Mouse (Mus musculus) kidney, postnatal 0 days (tissue): Measurements from ENCODE around the gene Rsph14. TPM values are rescaled to one million over a fixed set of nuclear protein-coding genes. Genes with fewer than 3 reads are reported as not detected.

Experiments used
- ATAC-seq: fragments of 200-750 bp; cut with Nextera tagmentation; replicated peaks from 2 replicates; pipeline ENCODE4 v1.8.0; 2017; ENCODE audit warnings: low read depth, moderate number of reproducible peaks, moderate TSS enrichment, moderate library complexity; ENCODE audit not compliant: low FRiP score
- DNase-seq: peaks from one replicate; pipeline ENCODE4 v3.0.0-alpha.2; 2016; ENCODE audit warnings: low spot score
- H3K27ac ChIP-seq: fragments of 300-500 bp; sonication (generic); 2 replicates; pipeline ENCODE4 v1.5.1; 2014; ENCODE audit warnings: mild to moderate bottlenecking
- H3K27me3 ChIP-seq: fragments of 300-500 bp; sonication (generic); 2 replicates; pipeline ENCODE4 v1.6.1; 2014; ENCODE audit warnings: low read length, mixed read lengths; ENCODE audit not compliant: insufficient read depth
- H3K36me3 ChIP-seq: fragments of 300-500 bp; sonication (generic); 2 replicates; pipeline ENCODE4 v1.6.1; 2014; ENCODE audit warnings: low read length, mixed read lengths; ENCODE audit not compliant: insufficient read depth
- H3K4me1 ChIP-seq: fragments of 300-500 bp; sonication (generic); replicated peaks from 2 replicates; pipeline ENCODE4 v1.6.1; 2014; ENCODE audit warnings: antibody characterized with exemption, low read length, mixed read lengths; ENCODE audit not compliant: insufficient read depth
- H3K4me2 ChIP-seq: fragments of 300-500 bp; sonication (generic); 2 replicates; pipeline ENCODE4 v1.6.1; 2014; ENCODE audit warnings: mild to moderate bottlenecking, low read length, moderate library complexity, mixed read lengths
- H3K4me3 ChIP-seq: fragments of 300-500 bp; sonication (generic); replicated peaks from 2 replicates; pipeline ENCODE4 v1.5.1; 2014; ENCODE audit warnings: low read depth, low read length
- H3K9ac ChIP-seq: fragments of 300-500 bp; sonication (generic); 2 replicates; pipeline ENCODE4 v1.6.1; 2014; ENCODE audit warnings: low read depth, low read length
- H3K9me3 ChIP-seq: fragments of 300-500 bp; sonication (generic); replicated peaks from 2 replicates; pipeline ENCODE4 v1.6.1; 2016; ENCODE audit warnings: low read length, inconsistent platforms, mixed read lengths
- CTCF ChIP-seq: IDR thresholded peaks from 2 replicates; pipeline ENCODE4 v1.5.1; 2016; ENCODE audit warnings: antibody characterized with exemption, low read depth, mild to moderate bottlenecking, moderate library complexity
- WGBS: fragments of 180-500 bp; shearing (Covaris S2); extraction: QIAGEN DNeasy Blood & Tissue Kit; methylation state at CpG from one replicate; pipeline ENCODE4 v1.1.7; 2014; 5-methylcytosine and 5-hydroxymethylcytosine counted together
- polyA plus RNA-seq: library from polyadenylated mRNA; unstranded; fragments of >200 nt; fragmentation: Nextera tagmentation; extraction: Ambion mirVana; gene quantifications from 2 replicates; pipeline ENCODE4 v1.2.1, GENCODE M21; 2015

Rsph14 gene
- polyA plus RNA-seq, 1 experiment from 2014 or later, result not detected

- TF ChIP-seq CTCF, result no peak
- no peak overlapping the region for H3K4me2 ChIP-seq
- WGBS, result 41% methylated on average over 2 of the region's 2 CpGs
- peaks cover 15% of the 10 kb centered on the region for H3K4me1 ChIP-seq
- ATAC-seq, result no peak
- no peak overlapping the region for H3K9ac ChIP-seq
- 0 out of 2 replicates have a peak overlapping the region, but pooled peaks have one; percentile 3 for H3K27ac ChIP-seq
- no peak for DNase-seq
- no peak overlapping the region for H3K4me3 ChIP-seq
- H3K9me3 ChIP-seq, result no peaks in the 10 kb centered on the region
- no peaks in the 10 kb centered on the region for H3K27me3 ChIP-seq
- H3K36me3 ChIP-seq, result no peaks in the 10 kb centered on the region
Observed at GRCm38 (mm10) chr10:75068086-75068485, 35.7 kb upstream of the Rsph14 start.

- H3K4me2 ChIP-seq, result no peak overlapping the region
- TF ChIP-seq CTCF, result no peak
- ATAC-seq (no peak), DNase-seq (no peak)
- no peaks in the 10 kb centered on the region for H3K27me3 ChIP-seq
- H3K36me3 ChIP-seq, result no peaks in the 10 kb centered on the region
- no peak overlapping the region for H3K9ac ChIP-seq
- peaks cover 20% of the 10 kb centered on the region for H3K4me1 ChIP-seq
- no peak overlapping the region for H3K27ac ChIP-seq
- H3K4me3 ChIP-seq, result no peak overlapping the region
- no peaks in the 10 kb centered on the region for H3K9me3 ChIP-seq
Observed at GRCm38 (mm10) chr10:75067446-75067845, 35.1 kb upstream of the Rsph14 start.

- Histone ChIP-seq H3K27ac (no peak overlapping the region), H3K9ac (no peak overlapping the region), H3K4me2 (no peak overlapping the region), H3K36me3 (no peaks in the 10 kb centered on the region), H3K9me3 (no peaks in the 10 kb centered on the region), H3K27me3 (no peaks in the 10 kb centered on the region), H3K4me3 (no peak overlapping the region), H3K4me1 (peaks cover 32% of the 10 kb centered on the region)
- no peak for ATAC-seq
- no peak for DNase-seq
- no peak for TF ChIP-seq CTCF
- WGBS, result 74% methylated on average over 6 of the region's 6 CpGs
Observed at GRCm38 (mm10) chr10:75065691-75066090, 33.3 kb upstream of the Rsph14 start.

GRCm38 (mm10) chr10:75063301-75063965 is 31.0 kb upstream of the Rsph14 start:
- peak overlapping the region; percentile 91; the same call in 1 of the 2 replicates for H3K4me2 ChIP-seq
- WGBS, result 46% methylated on average over 12 of the region's 12 CpGs
- ATAC-seq, result no peak
- no peak for DNase-seq
- H3K27ac ChIP-seq, result no peak overlapping the region
- H3K36me3 ChIP-seq, result no peaks in the 10 kb centered on the region
- no peak for TF ChIP-seq CTCF
- no peaks in the 10 kb centered on the region for H3K9me3 ChIP-seq
- H3K4me3 ChIP-seq, result no peak overlapping the region
- no peaks in the 10 kb centered on the region for H3K27me3 ChIP-seq
- H3K4me1 ChIP-seq, result peaks cover 30% of the 10 kb centered on the region
- no peak overlapping the region for H3K9ac ChIP-seq

- H3K9ac ChIP-seq, result no peak overlapping the region
- ATAC-seq, result no peak
- H3K4me3 ChIP-seq, result peak overlapping the region; percentile 92
- H3K4me1 ChIP-seq, result peaks cover 29% of the 10 kb centered on the region
- DNase-seq, result no peak
- no peak overlapping the region for H3K27ac ChIP-seq
- no peak for TF ChIP-seq CTCF
- H3K27me3 ChIP-seq, result no peaks in the 10 kb centered on the region
- peak overlapping the region; percentile 91 for H3K4me2 ChIP-seq
- WGBS, result 35% methylated on average over 6 of the region's 6 CpGs
- H3K9me3 ChIP-seq, result no peaks in the 10 kb centered on the region
- H3K36me3 ChIP-seq, result no peaks in the 10 kb centered on the region
Observed at GRCm38 (mm10) chr10:75062621-75063020, 30.2 kb upstream of the Rsph14 start.

GRCm38 (mm10) chr10:75062189-75062561 is 29.8 kb upstream of the Rsph14 start:
- Histone ChIP-seq H3K27ac (no peak overlapping the region), H3K27me3 (no peaks in the 10 kb centered on the region), H3K36me3 (no peaks in the 10 kb centered on the region), H3K4me3 (peak overlapping the region; percentile 92), H3K9ac (peak overlapping the region; percentile 86; the same call in 1 of the 2 replicates), H3K4me1 (peaks cover 26% of the 10 kb centered on the region), H3K4me2 (peak overlapping the region; percentile 91), H3K9me3 (no peaks in the 10 kb centered on the region)
- 20% methylated on average over 6 of the region's 6 CpGs for WGBS
- TF ChIP-seq CTCF, result no peak
- DNase-seq, result peak; percentile 36
- ATAC-seq, result no peak
